Mouse (Mus musculus) forebrain, postnatal 0 days (tissue): ENCODE data around the gene Mrpl22. TPM values are rescaled to one million over a fixed set of nuclear protein-coding genes. Genes with fewer than 3 reads are reported as not detected.
A peak's percentile ranks its signal among the peaks of the same experiment; 100 is the strongest.
"Not testable (repeated sequence)": the region's sequence is repeated elsewhere in the genome, so short reads cannot be mapped to it uniquely, and the experiment has no call there.

ENCODE experiments used
- ATAC-seq: fragments of 200-750 bp; cut with Nextera tagmentation; 2 replicates; pipeline ENCODE4 v1.8.0; 2017; ENCODE audit warnings: mild to moderate bottlenecking, moderate library complexity
- DNase-seq: peaks from one replicate; pipeline ENCODE4 v3.0.0-alpha.2; 2015
- H3K27ac ChIP-seq: fragments of 300-500 bp; sonication (generic); 2 replicates; pipeline ENCODE4 v1.5.1; 2014; ENCODE audit warnings: low read depth, mild to moderate bottlenecking, antibody characterized with exemption, low read length, moderate library complexity, mixed read lengths
- H3K27me3 ChIP-seq: fragments of 300-500 bp; sonication (generic); 2 replicates; pipeline ENCODE4 v1.6.1; 2014; ENCODE audit warnings: mild to moderate bottlenecking, low read length, mixed read lengths; ENCODE audit not compliant: insufficient read depth
- H3K36me3 ChIP-seq: fragments of 300-500 bp; sonication (generic); 2 replicates; pipeline ENCODE4 v1.6.1; 2014; ENCODE audit warnings: mild to moderate bottlenecking, moderate library complexity; ENCODE audit not compliant: insufficient read depth
- H3K4me1 ChIP-seq: fragments of 300-500 bp; sonication (generic); 2 replicates; pipeline ENCODE4 v1.6.1; 2014; ENCODE audit warnings: antibody characterized with exemption; ENCODE audit not compliant: insufficient read depth
- H3K4me2 ChIP-seq: fragments of 300-500 bp; sonication (generic); 2 replicates; pipeline ENCODE4 v1.6.1; 2014; ENCODE audit warnings: low read depth, mild to moderate bottlenecking, moderate library complexity
- H3K4me3 ChIP-seq: fragments of 300-500 bp; sonication (generic); 2 replicates; pipeline ENCODE4 v1.5.1; 2014; ENCODE audit warnings: low read depth, low read length, mixed read lengths
- H3K9ac ChIP-seq: fragments of 300-500 bp; sonication (generic); 2 replicates; pipeline ENCODE4 v1.6.1; 2014; ENCODE audit warnings: mild to moderate bottlenecking
- H3K9me3 ChIP-seq: fragments of 300-500 bp; sonication (generic); 2 replicates; pipeline ENCODE4 v1.6.1; 2016; ENCODE audit warnings: low read length
- CTCF ChIP-seq: sonication (generic); IDR thresholded peaks from 2 replicates; pipeline ENCODE4 v1.5.1; 2016; ENCODE audit warnings: antibody characterized with exemption, control low read depth, low read depth
- WGBS: fragments of 180-500 bp; shearing (Covaris S2); extraction: QIAGEN DNeasy Blood & Tissue Kit; methylation state at CpG from one replicate; pipeline ENCODE4 v1.1.7; 2014; 5-methylcytosine and 5-hydroxymethylcytosine counted together
- polyA plus RNA-seq: library from polyadenylated mRNA; unstranded; fragments of >200 nt; fragmentation: Nextera tagmentation; extraction: Ambion mirVana; gene quantifications from 2 replicates; pipeline ENCODE4 v1.2.1, GENCODE M21; 2015
- total RNA-seq: library from RNA; depleted of rRNA; stranded (reverse); fragments of >200 nt; gene quantifications from 2 replicates; pipeline ENCODE4 v1.2.3, GENCODE M21; 2014

Gene Mrpl22
- total and polyA plus RNA-seq, 2 experiments from 2014 or later, result 39.4 to 107 TPM

DNA sequence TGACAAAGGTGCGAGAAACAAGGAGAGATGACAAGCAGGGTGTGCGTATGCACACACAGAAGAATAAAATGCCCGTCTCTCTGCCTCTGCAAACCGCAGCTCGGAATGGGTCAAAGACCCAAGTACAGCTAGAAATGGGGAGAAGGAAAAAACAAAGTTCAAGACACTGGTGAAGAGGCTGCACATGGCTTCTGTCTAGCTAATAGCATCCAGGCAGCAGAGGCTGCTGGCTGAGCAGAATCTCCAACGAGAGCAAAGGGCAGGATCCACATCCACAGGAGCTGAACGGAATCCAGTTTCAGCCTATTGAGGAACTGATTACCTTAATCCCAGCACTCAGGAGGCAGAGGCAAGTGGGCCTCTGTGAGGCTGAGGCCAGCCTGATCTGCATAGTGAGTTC, 9.3 kb downstream of the Mrpl22 start:
- Histone ChIP-seq H3K4me1 (no peaks in the 10 kb centered on the region), H3K36me3 (peaks cover 33% of the 10 kb centered on the region), H3K4me3 (no peak overlapping the region), H3K4me2 (no peak overlapping the region), H3K27me3 (no peaks in the 10 kb centered on the region), H3K9ac (no peak overlapping the region), H3K9me3 (no peaks in the 10 kb centered on the region), H3K27ac (no peak overlapping the region)
- DNase-seq (no peak), ATAC-seq (no peak)
- WGBS, result 90% methylated on average over 7 of the region's 7 CpGs
- no peak for TF ChIP-seq CTCF

GRCm38 (mm10) chr11:58183579-58183978, 12.1 kb downstream of the Mrpl22 start:
- ATAC-seq (no peak), DNase-seq (no peak)
- H3K4me1 ChIP-seq, result no peaks in the 10 kb centered on the region
- 94% methylated on average over 3 of the region's 3 CpGs for WGBS
- H3K27ac ChIP-seq, result no peak overlapping the region
- H3K9me3 ChIP-seq, result no peaks in the 10 kb centered on the region
- no peak for TF ChIP-seq CTCF
- H3K9ac ChIP-seq, result no peak overlapping the region
- 0 out of 2 replicates have a peak, but pooled peaks cover 7% of the 10 kb centered on the region for H3K36me3 ChIP-seq
- H3K27me3 ChIP-seq, result no peaks in the 10 kb centered on the region
- no peak overlapping the region for H3K4me2 ChIP-seq
- no peak overlapping the region for H3K4me3 ChIP-seq

DNA sequence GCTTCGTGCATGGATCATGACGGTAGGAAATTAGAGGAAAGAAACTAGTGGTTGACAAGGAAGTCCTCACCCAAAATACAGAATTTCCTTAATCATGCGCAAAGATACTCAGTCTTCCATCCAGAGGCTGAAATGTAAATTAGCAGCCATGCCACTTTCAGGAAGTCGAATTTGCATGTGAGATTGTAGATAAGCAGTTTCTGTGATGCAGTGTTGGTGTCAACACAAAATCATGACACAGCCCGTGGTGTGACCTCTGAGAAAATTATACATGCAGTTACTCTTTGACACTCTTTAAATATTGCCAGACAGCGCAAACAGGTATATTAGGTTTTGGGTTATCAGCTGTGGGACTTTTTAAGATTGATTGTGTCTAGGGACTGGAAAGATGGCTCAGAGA, 18.2 kb downstream of the Mrpl22 start:
- Histone ChIP-seq H3K27me3 (no peaks in the 10 kb centered on the region), H3K9ac (no peak overlapping the region), H3K36me3 (no peaks in the 10 kb centered on the region), H3K4me1 (no peaks in the 10 kb centered on the region), H3K27ac (no peak overlapping the region), H3K4me2 (no peak overlapping the region), H3K4me3 (no peak overlapping the region), H3K9me3 (no peaks in the 10 kb centered on the region)
- WGBS, result 96% methylated on average over 6 of the region's 6 CpGs
- DNase-seq, result no peak
- TF ChIP-seq CTCF, result no peak
- no peak for ATAC-seq

- ATAC-seq, result no peak
- Histone ChIP-seq H3K9ac (no peak overlapping the region), H3K4me3 (no peak overlapping the region), H3K27ac (no peak overlapping the region), H3K9me3 (no peaks in the 10 kb centered on the region), H3K27me3 (no peaks in the 10 kb centered on the region), H3K36me3 (no peaks in the 10 kb centered on the region), H3K4me1 (no peaks in the 10 kb centered on the region), H3K4me2 (no peak overlapping the region)
- 55% methylated on average over 3 of the region's 3 CpGs for WGBS
- DNase-seq, result no peak
- no peak for TF ChIP-seq CTCF
Measured at GRCm38 (mm10) chr11:58193326-58193725, 21.9 kb downstream of the Mrpl22 start.

- H3K27ac ChIP-seq, result no peak overlapping the region
- H3K4me3 ChIP-seq, result no peak overlapping the region
- no peak overlapping the region for H3K4me2 ChIP-seq
- DNase-seq (no peak), ATAC-seq (no peak)
- no peaks in the 10 kb centered on the region for H3K27me3 ChIP-seq
- no peaks in the 10 kb centered on the region for H3K9me3 ChIP-seq
- no peak for TF ChIP-seq CTCF
- H3K36me3 ChIP-seq, result no peaks in the 10 kb centered on the region
- H3K9ac ChIP-seq, result no peak overlapping the region
- 48% methylated on average over 4 of the region's 4 CpGs for WGBS
- no peaks in the 10 kb centered on the region for H3K4me1 ChIP-seq
Measured at GRCm38 (mm10) chr11:58193860-58194520, 22.5 kb downstream of the Mrpl22 start.

DNA sequence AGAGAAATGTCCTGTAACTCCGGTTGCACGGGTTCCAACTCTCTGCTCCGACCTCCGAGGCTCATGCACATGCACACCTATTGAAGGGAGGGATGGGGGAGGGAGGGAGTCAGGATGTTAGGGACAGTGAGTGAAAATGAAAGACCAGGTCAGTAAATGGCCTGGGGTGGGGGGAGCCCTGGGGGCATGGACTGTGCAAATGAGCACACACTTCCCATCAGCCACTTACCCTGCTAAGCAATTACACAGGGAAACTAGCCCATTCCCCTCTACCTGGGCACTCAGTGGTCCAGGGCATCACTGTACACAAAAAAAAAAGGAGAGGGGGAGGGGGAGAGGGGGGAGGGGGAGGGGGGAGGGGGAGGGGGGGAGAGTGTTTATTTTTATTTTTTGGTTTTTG, 27.2 kb downstream of the Mrpl22 start:
- DNase-seq (no peak), ATAC-seq (no peak)
- Histone ChIP-seq H3K4me2 (peak overlapping the region; percentile 56), H3K27ac (no peak overlapping the region), H3K27me3 (no peaks in the 10 kb centered on the region), H3K9ac (no peak overlapping the region), H3K4me1 (no peaks in the 10 kb centered on the region), H3K9me3 (no peaks in the 10 kb centered on the region), H3K36me3 (no peaks in the 10 kb centered on the region), H3K4me3 (peak overlapping the region; percentile 38; the same call in 1 of the 2 replicates)
- no peak for TF ChIP-seq CTCF
- WGBS, result 83% methylated on average over 4 of the region's 4 CpGs

- peak within 1 kb of the TSS; percentile 38 for H3K4me3 ChIP-seq
- ATAC-seq, result peak; percentile 25; the same call in 1 of the 2 replicates
- H3K27me3 ChIP-seq, H3K27ac ChIP-seq, H3K36me3 ChIP-seq, DNase-seq, H3K9me3 ChIP-seq, H3K4me1 ChIP-seq: not testable (repeated sequence)
- H3K9ac ChIP-seq, result peak within 1 kb of the TSS; percentile 39
- peak within 1 kb of the TSS; percentile 56 for H3K4me2 ChIP-seq
- 13% methylated on average over 12 of the region's 15 CpGs for WGBS
Measured at GRCm38 (mm10) chr11:58199229-58200037, 28.0 kb downstream of the Mrpl22 start, which contains the start of the genes Igtp and Irgm2. TSS of gene Igtp (plus strand) at chr11:58199556. TSS of gene Irgm2 (plus strand) at chr11:58199618.
